Mouse (Mus musculus) stomach, embryonic 16.5 days (tissue): ENCODE data around the gene Mdga1. TPM values are rescaled to one million over a fixed set of nuclear protein-coding genes. Genes with fewer than 3 reads are reported as not detected.

Source experiments
- ATAC-seq: fragments of 200-750 bp; cut with Nextera tagmentation; 2 replicates; pipeline ENCODE4 v1.8.0; 2017; ENCODE audit warnings: moderate number of reproducible peaks, moderate TSS enrichment; ENCODE audit not compliant: insufficient read depth, low FRiP score
- H3K27ac ChIP-seq: fragments of 300-500 bp; sonication (generic); 2 replicates; pipeline ENCODE4 v1.5.1; 2014; ENCODE audit warnings: low read length
- H3K27me3 ChIP-seq: fragments of 300-500 bp; sonication (generic); 2 replicates; pipeline ENCODE4 v1.6.1; 2014; ENCODE audit warnings: low read length, control low read depth, mixed read lengths; ENCODE audit not compliant: control insufficient read depth, insufficient read depth
- H3K36me3 ChIP-seq: fragments of 300-500 bp; sonication (generic); 2 replicates; pipeline ENCODE4 v1.6.1; 2014; ENCODE audit warnings: low read length; ENCODE audit not compliant: control insufficient read depth, insufficient read depth
- H3K4me1 ChIP-seq: fragments of 300-500 bp; sonication (generic); 2 replicates; pipeline ENCODE4 v1.6.1; 2014; ENCODE audit warnings: low read length, control low read depth, mixed read lengths; ENCODE audit not compliant: control insufficient read depth, insufficient read depth
- H3K4me2 ChIP-seq: fragments of 300-500 bp; sonication (generic); 2 replicates; pipeline ENCODE4 v1.6.1; 2014; ENCODE audit warnings: low read depth, low read length, mixed read lengths
- H3K4me3 ChIP-seq: fragments of 300-500 bp; sonication (generic); replicated peaks from 2 replicates; pipeline ENCODE4 v1.5.1; 2014; ENCODE audit warnings: mild to moderate bottlenecking, low read length
- H3K9ac ChIP-seq: fragments of 300-500 bp; sonication (generic); 2 replicates; pipeline ENCODE4 v1.6.1; 2014; ENCODE audit warnings: low read length
- H3K9me3 ChIP-seq: fragments of 300-500 bp; sonication (generic); replicated peaks from 2 replicates; pipeline ENCODE4 v1.6.1; 2016; ENCODE audit warnings: low read length, control low read depth; ENCODE audit not compliant: control insufficient read depth
- WGBS: fragments of 180-500 bp; shearing (Covaris S2); extraction: QIAGEN DNeasy Blood & Tissue Kit; methylation state at CpG from one replicate; pipeline ENCODE4 v1.1.7; 2014; 5-methylcytosine and 5-hydroxymethylcytosine counted together
- polyA plus RNA-seq: library from polyadenylated mRNA; unstranded; fragments of >200 nt; fragmentation: Nextera tagmentation; extraction: Ambion mirVana; gene quantifications from 2 replicates; pipeline ENCODE4 v1.2.1, GENCODE M21; 2015

The Mdga1 gene
- polyA plus RNA-seq, 1 experiment from 2014 or later, result 2.9 TPM

GRCm38 (mm10) chr17:29824208-29824509 is 145.7 kb downstream of the Mdga1 start:
- 39% methylated on average over 5 of the region's 5 CpGs for WGBS
- Histone ChIP-seq H3K4me1 (no peaks in the 10 kb centered on the region), H3K4me3 (no peak overlapping the region), H3K9me3 (no peaks in the 10 kb centered on the region), H3K36me3 (no peaks in the 10 kb centered on the region), H3K4me2 (no peak overlapping the region), H3K27ac (no peak overlapping the region), H3K9ac (no peak overlapping the region), H3K27me3 (no peaks in the 10 kb centered on the region)
- ATAC-seq, result 0 out of 2 replicates have a peak, but pooled peaks have one; percentile 14

- no peak overlapping the region for H3K27ac ChIP-seq
- no peak overlapping the region for H3K4me2 ChIP-seq
- no peaks in the 10 kb centered on the region for H3K9me3 ChIP-seq
- H3K4me3 ChIP-seq, result no peak overlapping the region
- 61% methylated on average over 14 of the region's 14 CpGs for WGBS
- H3K9ac ChIP-seq, result no peak overlapping the region
- no peaks in the 10 kb centered on the region for H3K36me3 ChIP-seq
- no peak for ATAC-seq
- H3K27me3 ChIP-seq, result no peaks in the 10 kb centered on the region
- no peaks in the 10 kb centered on the region for H3K4me1 ChIP-seq
Observed at GRCm38 (mm10) chr17:29823439-29824207, 146.3 kb downstream of the Mdga1 start.

- no peak for ATAC-seq
- no peak overlapping the region for H3K4me3 ChIP-seq
- H3K27me3 ChIP-seq, result no peaks in the 10 kb centered on the region
- H3K36me3 ChIP-seq, result no peaks in the 10 kb centered on the region
- H3K4me2 ChIP-seq, result no peak overlapping the region
- no peak overlapping the region for H3K9ac ChIP-seq
- no peak overlapping the region for H3K27ac ChIP-seq
- H3K4me1 ChIP-seq, result no peaks in the 10 kb centered on the region; the same call in 1 of the 2 replicates
- H3K9me3 ChIP-seq, result no peaks in the 10 kb centered on the region
- 77% methylated on average over 3 of the region's 3 CpGs for WGBS
Observed at GRCm38 (mm10) chr17:29819608-29820007, 150.3 kb downstream of the Mdga1 start.

GRCm38 (mm10) chr17:29818989-29819388 is 150.9 kb downstream of the Mdga1 start:
- H3K27ac ChIP-seq, result no peak overlapping the region
- no peak overlapping the region for H3K4me2 ChIP-seq
- WGBS, result 67% methylated on average over 7 of the region's 7 CpGs
- H3K36me3 ChIP-seq, result no peaks in the 10 kb centered on the region
- H3K27me3 ChIP-seq, result no peaks in the 10 kb centered on the region
- H3K9ac ChIP-seq, result no peak overlapping the region
- no peak overlapping the region for H3K4me3 ChIP-seq
- no peaks in the 10 kb centered on the region; the same call in 1 of the 2 replicates for H3K4me1 ChIP-seq
- no peaks in the 10 kb centered on the region for H3K9me3 ChIP-seq
- ATAC-seq, result no peak

GRCm38 (mm10) chr17:29818264-29818945 is 151.5 kb downstream of the Mdga1 start:
- no peaks in the 10 kb centered on the region for H3K27me3 ChIP-seq
- H3K4me2 ChIP-seq, result no peak overlapping the region
- no peak overlapping the region for H3K4me3 ChIP-seq
- H3K36me3 ChIP-seq, result no peaks in the 10 kb centered on the region
- H3K4me1 ChIP-seq, result no peaks in the 10 kb centered on the region; the same call in 1 of the 2 replicates
- H3K9ac ChIP-seq, result no peak overlapping the region
- H3K27ac ChIP-seq, result no peak overlapping the region
- 59% methylated on average over 11 of the region's 11 CpGs for WGBS
- ATAC-seq, result no peak
- no peaks in the 10 kb centered on the region for H3K9me3 ChIP-seq

GRCm38 (mm10) chr17:29814758-29815157 is 155.1 kb downstream of the Mdga1 start:
- ATAC-seq, result no peak
- H3K4me2 ChIP-seq, result no peak overlapping the region
- 42% methylated on average over 6 of the region's 6 CpGs for WGBS

GRCm38 (mm10) chr17:29813328-29813727 is 156.6 kb downstream of the Mdga1 start:
- Histone ChIP-seq H3K4me1 (peaks cover 4% of the 10 kb centered on the region), H3K4me2 (no peak overlapping the region), H3K27me3 (no peaks in the 10 kb centered on the region), H3K4me3 (no peak overlapping the region), H3K9me3 (no peaks in the 10 kb centered on the region), H3K9ac (no peak overlapping the region), H3K36me3 (no peaks in the 10 kb centered on the region), H3K27ac (no peak overlapping the region)
- ATAC-seq, result peak; percentile 40; the same call in 1 of the 2 replicates
- 22% methylated on average over 4 of the region's 4 CpGs for WGBS

More at GRCm38 (mm10) chr17:29814758-29815157, 155.1 kb downstream of the Mdga1 start:
- H3K27ac ChIP-seq, result no peak overlapping the region
- H3K4me1 ChIP-seq, result no peaks in the 10 kb centered on the region; the same call in 1 of the 2 replicates
- no peaks in the 10 kb centered on the region for H3K36me3 ChIP-seq
- H3K4me3 ChIP-seq, result no peak overlapping the region
- H3K9me3 ChIP-seq, result no peaks in the 10 kb centered on the region
- no peaks in the 10 kb centered on the region for H3K27me3 ChIP-seq
- H3K9ac ChIP-seq, result no peak overlapping the region

GRCm38 (mm10) chr17:29803545-29803944 is 166.3 kb downstream of the Mdga1 start:
- Histone ChIP-seq H3K27me3 (no peaks in the 10 kb centered on the region), H3K4me2 (no peak overlapping the region), H3K4me1 (no peaks in the 10 kb centered on the region), H3K27ac (no peak overlapping the region), H3K36me3 (no peaks in the 10 kb centered on the region), H3K4me3 (no peak overlapping the region), H3K9ac (no peak overlapping the region), H3K9me3 (no peaks in the 10 kb centered on the region; the same call in 1 of the 2 replicates)
- WGBS, result 54% methylated on average over 3 of the region's 3 CpGs
- ATAC-seq, result no peak

GRCm38 (mm10) chr17:29801358-29801757 is 168.5 kb downstream of the Mdga1 start:
- H3K27ac ChIP-seq, result no peak overlapping the region
- H3K4me2 ChIP-seq, result no peak overlapping the region
- H3K4me3 ChIP-seq, result no peak overlapping the region
- no peaks in the 10 kb centered on the region for H3K36me3 ChIP-seq
- WGBS, result 28% methylated on average over 4 of the region's 4 CpGs
- no peak for ATAC-seq
- H3K9ac ChIP-seq, result no peak overlapping the region
- no peaks in the 10 kb centered on the region for H3K27me3 ChIP-seq
- H3K9me3 ChIP-seq, result no peaks in the 10 kb centered on the region; the same call in 1 of the 2 replicates
- no peaks in the 10 kb centered on the region for H3K4me1 ChIP-seq
